Mouse (Mus musculus): Measurements from ENCODE around the gene Gab3. TPM values are rescaled to one million over a fixed set of nuclear protein-coding genes. Genes with fewer than 3 reads are reported as not detected.

Gene Gab3
- 1.1 and 1.4 TPM in 2 replicates for polyA plus RNA-seq (2015; fragmentation: Nextera tagmentation; extraction: Ambion mirVana)

GRCm38 (mm10) chrX:75084774-75085508, at the start of gene Gab3:
TSS of gene Gab3 (minus strand) at chrX:75085458.
- H3K4me3 ChIP-seq (replicated peaks; ENCODE audit: low read depth, low read length) = peak within 1 kb of the TSS; percentile 38
- 23% methylated on average over 11 of the region's 17 CpGs for WGBS
- H3K4me1 ChIP-seq (replicated peaks; ENCODE audit: insufficient read depth, low read length) = no peaks in the 10 kb centered on the region
- no peak within 1 kb of the TSS for H3K27ac ChIP-seq
- peak within 1 kb of the TSS; percentile 59 for H3K4me2 ChIP-seq (ENCODE audit: low read length)
- H3K9ac ChIP-seq (ENCODE audit: low read depth, low read length) = 0 out of 2 replicates have a peak within 1 kb of the TSS, but pooled peaks have one; percentile 18
- no peaks in the 10 kb centered on the region for H3K9me3 ChIP-seq (replicated peaks; ENCODE audit: low read length)
- TF ChIP-seq CTCF (IDR thresholded peaks at IDR 0.05; ENCODE audit: low read depth) = no peak
- H3K27me3 ChIP-seq (ENCODE audit: insufficient read depth, low read length) = no peaks in the 10 kb centered on the region
- no peaks in the 10 kb centered on the region for H3K36me3 ChIP-seq (ENCODE audit: insufficient read depth, low read length)
- DNase-seq (ENCODE audit: low spot score) (peak; percentile 63), ATAC-seq (replicated peaks; ENCODE audit: low FRiP score, low read depth) (0 out of 2 replicates have a peak, but pooled peaks have one; percentile 49)

- 36% methylated on average over 36 of the region's 36 CpGs for whole genome bisulfite sequencing
- no peaks in the 10 kb centered on the region for H3K36me3 ChIP-seq (ENCODE audit: insufficient read depth, low read length)
- H3K27ac ChIP-seq = peak within 1 kb of the TSS; percentile 77
- no peaks in the 10 kb centered on the region for H3K27me3 ChIP-seq (ENCODE audit: insufficient read depth, low read length)
- peak within 1 kb of the TSS; percentile 49 for H3K4me3 ChIP-seq (replicated peaks; ENCODE audit: low read depth, low read length)
- peak within 1 kb of the TSS; percentile 68 for H3K9ac ChIP-seq (ENCODE audit: low read depth, low read length)
- TF ChIP-seq CTCF (IDR thresholded peaks at IDR 0.05; ENCODE audit: low read depth) = no peak
- H3K9me3 ChIP-seq (replicated peaks; ENCODE audit: low read length) = no peaks in the 10 kb centered on the region
- H3K4me1 ChIP-seq (replicated peaks; ENCODE audit: insufficient read depth, low read length) = no peaks in the 10 kb centered on the region
- H3K4me2 ChIP-seq (ENCODE audit: low read length) = peak within 1 kb of the TSS; percentile 58
- DNase-seq (ENCODE audit: low spot score) = peak; percentile 93
- peak; percentile 98 for ATAC-seq (replicated peaks; ENCODE audit: low FRiP score, low read depth)
Observed at GRCm38 (mm10) chrX:75130467-75131160, 45.4 kb upstream of the Gab3 start, which contains the start of gene Mpp1. TSS of gene Mpp1 (minus strand) at chrX:75131016.

- H3K36me3 ChIP-seq (ENCODE audit: insufficient read depth, low read length) = no peaks in the 10 kb centered on the region
- no peaks in the 10 kb centered on the region for H3K27me3 ChIP-seq (ENCODE audit: insufficient read depth, low read length)
- no peaks in the 10 kb centered on the region for H3K9me3 ChIP-seq (replicated peaks; ENCODE audit: low read length)
- H3K4me2 ChIP-seq (ENCODE audit: low read length) = peak overlapping the region; percentile 23
- no peak overlapping the region for H3K9ac ChIP-seq (ENCODE audit: low read depth, low read length)
- no peak overlapping the region for H3K27ac ChIP-seq
- TF ChIP-seq CTCF (IDR thresholded peaks at IDR 0.05; ENCODE audit: low read depth) = no peak
- H3K4me3 ChIP-seq (replicated peaks; ENCODE audit: low read depth, low read length) = no peak overlapping the region
- no peak for ATAC-seq (replicated peaks; ENCODE audit: low FRiP score, low read depth)
- no peaks in the 10 kb centered on the region for H3K4me1 ChIP-seq (replicated peaks; ENCODE audit: insufficient read depth, low read length)
- DNase-seq (ENCODE audit: low spot score) = peak; percentile 2
- 64% methylated on average over 2 of the region's 2 CpGs for WGBS
Observed at GRCm38 (mm10) chrX:75129474-75129873, 44.2 kb upstream of the Gab3 start.

GRCm38 (mm10) chrX:75128333-75128980, 43.2 kb upstream of the Gab3 start:
- TF ChIP-seq CTCF (IDR thresholded peaks at IDR 0.05; ENCODE audit: low read depth) = no peak
- Histone ChIP-seq H3K4me1 (replicated peaks; ENCODE audit: insufficient read depth, low read length) (no peaks in the 10 kb centered on the region), H3K36me3 (ENCODE audit: insufficient read depth, low read length) (no peaks in the 10 kb centered on the region), H3K4me2 (ENCODE audit: low read length) (no peak overlapping the region), H3K9me3 (replicated peaks; ENCODE audit: low read length) (no peaks in the 10 kb centered on the region), H3K9ac (ENCODE audit: low read depth, low read length) (no peak overlapping the region), H3K27me3 (ENCODE audit: insufficient read depth, low read length) (no peaks in the 10 kb centered on the region), H3K4me3 (replicated peaks; ENCODE audit: low read depth, low read length) (no peak overlapping the region), H3K27ac (no peak overlapping the region)
- peak; percentile 19 for DNase-seq (ENCODE audit: low spot score)
- ATAC-seq (replicated peaks; ENCODE audit: low FRiP score, low read depth) = peak; percentile 52; the same call in 1 of the 2 replicates

- ATAC-seq (replicated peaks; ENCODE audit: low FRiP score, low read depth) (no peak), DNase-seq (ENCODE audit: low spot score) (no peak)
- no peak for TF ChIP-seq CTCF (IDR thresholded peaks at IDR 0.05; ENCODE audit: low read depth)
Observed at GRCm38 (mm10) chrX:75126893-75127292, 41.6 kb upstream of the Gab3 start.

GRCm38 (mm10) chrX:75125606-75126005, 40.3 kb upstream of the Gab3 start:
- ATAC-seq (replicated peaks; ENCODE audit: low FRiP score, low read depth) (no peak), DNase-seq (ENCODE audit: low spot score) (no peak)
- no peak for TF ChIP-seq CTCF (IDR thresholded peaks at IDR 0.05; ENCODE audit: low read depth)
- WGBS = 90% methylated on average over 3 of the region's 3 CpGs
- Histone ChIP-seq H3K9ac (ENCODE audit: low read depth, low read length) (no peak overlapping the region), H3K27ac (no peak overlapping the region), H3K36me3 (ENCODE audit: insufficient read depth, low read length) (no peaks in the 10 kb centered on the region), H3K27me3 (ENCODE audit: insufficient read depth, low read length) (no peaks in the 10 kb centered on the region), H3K4me2 (ENCODE audit: low read length) (no peak overlapping the region), H3K4me1 (replicated peaks; ENCODE audit: insufficient read depth, low read length) (no peaks in the 10 kb centered on the region), H3K4me3 (replicated peaks; ENCODE audit: low read depth, low read length) (no peak overlapping the region), H3K9me3 (replicated peaks; ENCODE audit: low read length) (no peaks in the 10 kb centered on the region)

More at GRCm38 (mm10) chrX:75126893-75127292, 41.6 kb upstream of the Gab3 start:
- H3K9me3 ChIP-seq (replicated peaks; ENCODE audit: low read length) = no peaks in the 10 kb centered on the region
- no peak overlapping the region for H3K9ac ChIP-seq (ENCODE audit: low read depth, low read length)
- no peak overlapping the region for H3K27ac ChIP-seq
- H3K4me1 ChIP-seq (replicated peaks; ENCODE audit: insufficient read depth, low read length) = no peaks in the 10 kb centered on the region
- no peak overlapping the region for H3K4me2 ChIP-seq (ENCODE audit: low read length)
- no peak overlapping the region for H3K4me3 ChIP-seq (replicated peaks; ENCODE audit: low read depth, low read length)
- no peaks in the 10 kb centered on the region for H3K36me3 ChIP-seq (ENCODE audit: insufficient read depth, low read length)
- no peaks in the 10 kb centered on the region for H3K27me3 ChIP-seq (ENCODE audit: insufficient read depth, low read length)

All from kidney, postnatal 0 days (tissue).